Mouse (Mus musculus) brown adipose tissue, adult 24 weeks (tissue): ENCODE results near the gene Hoxa5. TPM values are rescaled to one million over a fixed set of nuclear protein-coding genes. Genes with fewer than 3 reads are reported as not detected.

ENCODE experiments used
- H3K27ac ChIP-seq: fragments of 200-500 bp; replicated peaks from 2 replicates; pipeline ENCODE4 v1.5.1; 2012; ENCODE audit warnings: low read depth, mild to moderate bottlenecking, low read length
- H3K4me1 ChIP-seq: fragments of 200-500 bp; 2 replicates; pipeline ENCODE4 v1.6.1; 2012; ENCODE audit warnings: low read length, mixed read lengths; ENCODE audit not compliant: control insufficient read depth, insufficient read depth, insufficient read length
- H3K4me3 ChIP-seq: fragments of 200-500 bp; 2 replicates; pipeline ENCODE4 v1.5.1; 2012; ENCODE audit warnings: low read depth, mild to moderate bottlenecking, low read length, moderate library complexity; ENCODE audit not compliant: insufficient read depth
- polyA plus RNA-seq: library from polyadenylated mRNA; stranded (reverse); fragments of >200 nt; gene quantifications from 2 replicates; pipeline ENCODE4 v1.2.4, GENCODE M21; 2012; ENCODE audit not compliant: missing spikeins, insufficient read depth, insufficient read length

Hoxa5 gene
- polyA plus RNA-seq, 1 experiment = 35.9 TPM

- Histone ChIP-seq H3K4me1 (no peaks in the 10 kb centered on the region), H3K4me3 (peak overlapping the region; percentile 49), H3K27ac (no peak overlapping the region)
Observed at GRCm38 (mm10) chr6:52224895-52225611, 20.7 kb upstream of the Hoxa5 start.

GRCm38 (mm10) chr6:52223939-52224760, 19.8 kb upstream of the Hoxa5 start:
- Histone ChIP-seq H3K27ac (no peak overlapping the region), H3K4me3 (no peak overlapping the region)

GRCm38 (mm10) chr6:52222729-52223128, 18.3 kb upstream of the Hoxa5 start:
- H3K4me3 ChIP-seq = no peak overlapping the region
- no peaks in the 10 kb centered on the region for H3K4me1 ChIP-seq
- H3K27ac ChIP-seq = no peak overlapping the region

More at GRCm38 (mm10) chr6:52223939-52224760, 19.8 kb upstream of the Hoxa5 start:
- H3K4me1 ChIP-seq = no peaks in the 10 kb centered on the region

GRCm38 (mm10) chr6:52221993-52222685, 17.8 kb upstream of the Hoxa5 start:
- H3K27ac ChIP-seq = no peak overlapping the region
- H3K4me1 ChIP-seq = no peaks in the 10 kb centered on the region
- H3K4me3 ChIP-seq = peak overlapping the region; percentile 36

- Histone ChIP-seq H3K27ac (no peak within 1 kb of the TSS), H3K4me1 (no peaks in the 10 kb centered on the region; the same call in 1 of the 2 replicates)
Observed at GRCm38 (mm10) chr6:52221337-52221992, 17.1 kb upstream of the Hoxa5 start, which contains the start of gene Hoxa7. TSS of gene Hoxa7 (minus strand) at chr6:52221854.

GRCm38 (mm10) chr6:52220865-52221310, 16.5 kb upstream of the Hoxa5 start:
- H3K4me3 ChIP-seq = peak overlapping the region; percentile 74
- no peak overlapping the region for H3K27ac ChIP-seq
- peaks cover under 1% of the 10 kb centered on the region; the same call in 1 of the 2 replicates for H3K4me1 ChIP-seq

More at GRCm38 (mm10) chr6:52221337-52221992, 17.1 kb upstream of the Hoxa5 start, which contains the start of gene Hoxa7:
- H3K4me3 ChIP-seq = peak within 1 kb of the TSS; percentile 74

- no peak overlapping the region for H3K4me3 ChIP-seq
- H3K27ac ChIP-seq = no peak overlapping the region
- H3K4me1 ChIP-seq = peaks cover 4% of the 10 kb centered on the region; the same call in 1 of the 2 replicates
Observed at GRCm38 (mm10) chr6:52220003-52220864, 15.8 kb upstream of the Hoxa5 start.

- Histone ChIP-seq H3K4me1 (peaks cover 4% of the 10 kb centered on the region; the same call in 1 of the 2 replicates), H3K27ac (no peak overlapping the region), H3K4me3 (no peak overlapping the region)
Observed at GRCm38 (mm10) chr6:52219234-52219942, 15.0 kb upstream of the Hoxa5 start.

GRCm38 (mm10) chr6:52218643-52219215, 14.3 kb upstream of the Hoxa5 start:
- peaks cover 4% of the 10 kb centered on the region; the same call in 1 of the 2 replicates for H3K4me1 ChIP-seq
- no peak overlapping the region for H3K4me3 ChIP-seq
- H3K27ac ChIP-seq = no peak overlapping the region

GRCm38 (mm10) chr6:52217895-52218642, 13.7 kb upstream of the Hoxa5 start:
- peak overlapping the region; percentile 64 for H3K4me3 ChIP-seq
- 0 out of 2 replicates have a peak overlapping the region, but pooled peaks have one; percentile 4 for H3K27ac ChIP-seq
- H3K4me1 ChIP-seq = peaks cover 4% of the 10 kb centered on the region; the same call in 1 of the 2 replicates

- H3K27ac ChIP-seq = peak overlapping the region; percentile 40; the same call in 1 of the 2 replicates
Observed at GRCm38 (mm10) chr6:52217459-52217768, 13.0 kb upstream of the Hoxa5 start.

GRCm38 (mm10) chr6:52216691-52217458, 12.5 kb upstream of the Hoxa5 start:
- Histone ChIP-seq H3K4me3 (peak overlapping the region; percentile 64), H3K4me1 (peaks cover 4% of the 10 kb centered on the region; the same call in 1 of the 2 replicates), H3K27ac (peak overlapping the region; percentile 40; the same call in 1 of the 2 replicates)

More at GRCm38 (mm10) chr6:52217459-52217768, 13.0 kb upstream of the Hoxa5 start:
- peaks cover 4% of the 10 kb centered on the region; the same call in 1 of the 2 replicates for H3K4me1 ChIP-seq
- H3K4me3 ChIP-seq = peak overlapping the region; percentile 64
